Mouse (Mus musculus) midbrain, embryonic 14.5 days (tissue): Measurements from ENCODE around the gene Lif. TPM values are rescaled to one million over a fixed set of nuclear protein-coding genes. Genes with fewer than 3 reads are reported as not detected.

Experiments used
- ATAC-seq: fragments of 200-750 bp; cut with Nextera tagmentation; 2 replicates; pipeline ENCODE4 v1.8.0; 2017; ENCODE audit warnings: moderate number of reproducible peaks, moderate library complexity; ENCODE audit not compliant: low FRiP score, low TSS enrichment
- DNase-seq: peaks from one replicate; pipeline ENCODE4 v3.0.0-alpha.2; 2015
- H3K27ac ChIP-seq: fragments of 300-500 bp; sonication (generic); replicated peaks from 2 replicates; pipeline ENCODE4 v1.5.1; 2014; ENCODE audit warnings: mild to moderate bottlenecking, low read depth, low read length, moderate library complexity
- H3K27me3 ChIP-seq: fragments of 300-500 bp; sonication (generic); 2 replicates; pipeline ENCODE4 v1.6.1; 2014; ENCODE audit warnings: low read length, control low read depth, mixed read lengths; ENCODE audit not compliant: control insufficient read depth, insufficient read depth
- H3K36me3 ChIP-seq: fragments of 300-500 bp; sonication (generic); 2 replicates; pipeline ENCODE4 v1.6.1; 2014; ENCODE audit warnings: low read length, control low read depth; ENCODE audit not compliant: control insufficient read depth, insufficient read depth
- H3K4me1 ChIP-seq: fragments of 300-500 bp; sonication (generic); 2 replicates; pipeline ENCODE4 v1.6.1; 2014; ENCODE audit warnings: mild to moderate bottlenecking, antibody characterized with exemption, low read length, control low read depth; ENCODE audit not compliant: control insufficient read depth, insufficient read depth
- H3K4me2 ChIP-seq: fragments of 300-500 bp; sonication (generic); 2 replicates; pipeline ENCODE4 v1.6.1; 2014; ENCODE audit warnings: mild to moderate bottlenecking, low read length, moderate library complexity
- H3K4me3 ChIP-seq: fragments of 300-500 bp; sonication (generic); replicated peaks from 2 replicates; pipeline ENCODE4 v1.5.1; 2014; ENCODE audit warnings: low read depth, low read length
- H3K9ac ChIP-seq: fragments of 300-500 bp; sonication (generic); replicated peaks from 2 replicates; pipeline ENCODE4 v1.6.1; 2014; ENCODE audit warnings: mild to moderate bottlenecking, low read length, moderate library complexity
- H3K9me3 ChIP-seq: fragments of 300-500 bp; sonication (generic); 2 replicates; pipeline ENCODE4 v1.6.1; 2016; ENCODE audit warnings: low read length, control low read depth, mixed read lengths; ENCODE audit not compliant: control insufficient read depth
- WGBS: fragments of 180-500 bp; shearing (Covaris S2); extraction: QIAGEN DNeasy Blood & Tissue Kit; methylation state at CpG from one replicate; pipeline ENCODE4 v1.1.7; 2014; 5-methylcytosine and 5-hydroxymethylcytosine counted together
- polyA plus RNA-seq: library from polyadenylated mRNA; unstranded; fragments of >200 nt; fragmentation: Nextera tagmentation; extraction: Ambion mirVana; gene quantifications from 2 replicates; pipeline ENCODE4 v1.2.1, GENCODE M21; 2014

Lif gene
- polyA plus RNA-seq, 1 experiment from 2014 or later: not detected

- ATAC-seq: no peak
- no peaks in the 10 kb centered on the region for H3K36me3 ChIP-seq
These were observed 8.2 kb upstream of the Lif start for GRCm38 (mm10) chr11:4249151-4249550.

GRCm38 (mm10) chr11:4250290-4250689, 7.1 kb upstream of the Lif start:
- Histone ChIP-seq H3K9me3 (no peaks in the 10 kb centered on the region), H3K27me3 (no peaks in the 10 kb centered on the region), H3K9ac (no peak overlapping the region), H3K27ac (no peak overlapping the region), H3K4me3 (no peak overlapping the region), H3K4me2 (no peak overlapping the region), H3K4me1 (no peaks in the 10 kb centered on the region), H3K36me3 (no peaks in the 10 kb centered on the region)
- DNase-seq: no peak
- no peak for ATAC-seq
- 69% methylated on average over 7 of the region's 7 CpGs for WGBS

More at GRCm38 (mm10) chr11:4249151-4249550, 8.2 kb upstream of the Lif start:
- Histone ChIP-seq H3K9ac (no peak overlapping the region), H3K27me3 (no peaks in the 10 kb centered on the region), H3K27ac (no peak overlapping the region), H3K4me3 (no peak overlapping the region), H3K9me3 (no peaks in the 10 kb centered on the region), H3K4me2 (no peak overlapping the region), H3K4me1 (no peaks in the 10 kb centered on the region)
- DNase-seq: no peak
- WGBS: 94% methylated on average over 3 of the region's 3 CpGs

- DNase-seq (no peak), ATAC-seq (no peak)
- H3K27me3 ChIP-seq: no peaks in the 10 kb centered on the region
- H3K4me2 ChIP-seq: no peak overlapping the region
- no peaks in the 10 kb centered on the region for H3K36me3 ChIP-seq
- no peak overlapping the region for H3K4me3 ChIP-seq
- H3K27ac ChIP-seq: no peak overlapping the region
- no peaks in the 10 kb centered on the region for H3K4me1 ChIP-seq
- WGBS: 83% methylated on average over 3 of the region's 3 CpGs
- no peaks in the 10 kb centered on the region for H3K9me3 ChIP-seq
- no peak overlapping the region for H3K9ac ChIP-seq
These were observed 6.0 kb upstream of the Lif start for GRCm38 (mm10) chr11:4251376-4251775.

- ATAC-seq: no peak
- 68% methylated on average over 2 of the region's 2 CpGs for WGBS
- Histone ChIP-seq H3K27ac (no peak overlapping the region), H3K27me3 (no peaks in the 10 kb centered on the region), H3K4me1 (no peaks in the 10 kb centered on the region), H3K4me2 (no peak overlapping the region), H3K36me3 (no peaks in the 10 kb centered on the region), H3K4me3 (no peak overlapping the region), H3K9me3 (no peaks in the 10 kb centered on the region), H3K9ac (no peak overlapping the region)
- DNase-seq: no peak
These were observed 4.5 kb upstream of the Lif start for GRCm38 (mm10) chr11:4252886-4253285.

GRCm38 (mm10) chr11:4257756-4258155, 399 bp downstream of the Lif start:
- 65% methylated on average over 5 of the region's 5 CpGs for WGBS
- no peak overlapping the region for H3K4me3 ChIP-seq
- no peak overlapping the region for H3K27ac ChIP-seq
- H3K4me2 ChIP-seq: no peak overlapping the region
- H3K9me3 ChIP-seq: no peaks in the 10 kb centered on the region
- ATAC-seq (no peak), DNase-seq (no peak)
- H3K36me3 ChIP-seq: no peaks in the 10 kb centered on the region
- no peaks in the 10 kb centered on the region for H3K27me3 ChIP-seq
- H3K9ac ChIP-seq: no peak overlapping the region
- no peaks in the 10 kb centered on the region for H3K4me1 ChIP-seq

GRCm38 (mm10) chr11:4258657-4259082, 1.3 kb downstream of the Lif start:
- Histone ChIP-seq H3K9me3 (no peaks in the 10 kb centered on the region), H3K4me1 (no peaks in the 10 kb centered on the region), H3K9ac (no peak overlapping the region), H3K4me3 (no peak overlapping the region), H3K36me3 (no peaks in the 10 kb centered on the region), H3K27me3 (no peaks in the 10 kb centered on the region), H3K27ac (no peak overlapping the region), H3K4me2 (peak overlapping the region; percentile 46)
- ATAC-seq (peak; percentile 50), DNase-seq (peak; percentile 90)
- WGBS: under 1% methylated on average over 7 of the region's 7 CpGs

- Histone ChIP-seq H3K36me3 (no peaks in the 10 kb centered on the region), H3K4me2 (no peak overlapping the region)
- ATAC-seq: no peak
These were observed 3.3 kb downstream of the Lif start for GRCm38 (mm10) chr11:4260463-4261187.

GRCm38 (mm10) chr11:4261188-4261494, 3.8 kb downstream of the Lif start:
- no peak overlapping the region for H3K27ac ChIP-seq
- H3K4me2 ChIP-seq: no peak overlapping the region
- ATAC-seq (no peak), DNase-seq (peak; percentile 57)
- no peaks in the 10 kb centered on the region for H3K4me1 ChIP-seq
- 42% methylated on average over 7 of the region's 7 CpGs for WGBS
- H3K4me3 ChIP-seq: no peak overlapping the region
- H3K36me3 ChIP-seq: no peaks in the 10 kb centered on the region
- no peaks in the 10 kb centered on the region for H3K9me3 ChIP-seq
- peaks cover 15% of the 10 kb centered on the region for H3K27me3 ChIP-seq
- H3K9ac ChIP-seq: no peak overlapping the region

More at GRCm38 (mm10) chr11:4260463-4261187, 3.3 kb downstream of the Lif start:
- Histone ChIP-seq H3K4me3 (no peak overlapping the region), H3K27me3 (peaks cover 10% of the 10 kb centered on the region), H3K9ac (no peak overlapping the region), H3K27ac (no peak overlapping the region), H3K9me3 (no peaks in the 10 kb centered on the region), H3K4me1 (no peaks in the 10 kb centered on the region)
- WGBS: 43% methylated on average over 14 of the region's 14 CpGs
- DNase-seq: peak; percentile 35

- 34% methylated on average over 5 of the region's 5 CpGs for WGBS
- no peak for ATAC-seq
- Histone ChIP-seq H3K9me3 (no peaks in the 10 kb centered on the region), H3K27ac (no peak overlapping the region), H3K36me3 (no peaks in the 10 kb centered on the region), H3K9ac (no peak overlapping the region), H3K4me2 (no peak overlapping the region), H3K4me1 (0 out of 2 replicates have a peak, but pooled peaks cover 3% of the 10 kb centered on the region), H3K27me3 (peaks cover 21% of the 10 kb centered on the region), H3K4me3 (no peak overlapping the region)
- DNase-seq: peak; percentile 77
These were observed 4.6 kb downstream of the Lif start for GRCm38 (mm10) chr11:4261969-4262368.
